Mouse (Mus musculus) embryonic fibroblast, embryonic 13.5 days (primary cell): Measurements from ENCODE around the gene Milr1. TPM values are rescaled to one million over a fixed set of nuclear protein-coding genes. Genes with fewer than 3 reads are reported as not detected.

Source experiments
- H3K27ac ChIP-seq: 2 replicates; pipeline ENCODE4 v1.5.1; 2012; ENCODE audit warnings: low read length, control low read depth, inconsistent platforms; ENCODE audit not compliant: insufficient read depth
- H3K4me1 ChIP-seq: 2 replicates; pipeline ENCODE4 v1.6.1; 2011; ENCODE audit warnings: low read length; ENCODE audit not compliant: control insufficient read depth, insufficient read depth
- H3K4me3 ChIP-seq: 2 replicates; pipeline ENCODE4 v1.5.1; 2011; ENCODE audit warnings: mild to moderate bottlenecking, control low read depth, low read length; ENCODE audit not compliant: insufficient read depth
- CTCF ChIP-seq: IDR thresholded peaks from 2 replicates; pipeline ENCODE4 v1.5.1; 2011; ENCODE audit warnings: mild to moderate bottlenecking, control low read depth, low read length, moderate library complexity, borderline replicate concordance; ENCODE audit not compliant: insufficient read depth
- POLR2A ChIP-seq: IDR thresholded peaks from 2 replicates; pipeline ENCODE4 v1.6.1; 2011; ENCODE audit warnings: low read depth, mild to moderate bottlenecking, control low read depth, low read length, moderate library complexity
- polyA plus RNA-seq: library from polyadenylated mRNA; stranded (reverse); fragments of >200 nt; gene quantifications from 2 replicates; pipeline ENCODE4 v1.2.4, GENCODE M21; 2011; ENCODE audit warnings: low read depth; ENCODE audit not compliant: missing spikeins, insufficient read length

Gene Milr1
- polyA plus RNA-seq, 1 experiment, result 1.4 TPM

DNA sequence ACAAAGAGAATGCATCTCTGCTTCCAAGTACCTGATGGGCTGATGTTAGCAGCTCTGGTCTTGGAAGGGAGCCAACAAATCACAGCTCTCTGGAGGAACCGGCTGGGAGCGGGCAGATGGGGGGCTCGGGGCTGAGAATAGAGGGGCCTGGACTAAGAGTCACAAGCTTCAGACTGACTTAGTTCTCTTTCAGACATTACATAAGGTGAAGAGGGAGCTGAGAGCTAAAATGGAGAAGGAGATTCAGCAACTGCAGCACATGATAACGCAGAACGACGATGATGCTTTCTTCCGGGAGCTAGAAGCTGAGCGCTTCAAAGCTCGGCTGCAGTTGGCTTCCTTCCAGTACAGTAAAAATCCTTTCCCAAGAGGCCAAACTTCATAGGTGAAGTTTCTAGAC, 67.3 kb downstream of the Milr1 start:
- H3K4me1 ChIP-seq, result 0 out of 2 replicates have a peak, but pooled peaks cover 2% of the 10 kb centered on the region
- no peak overlapping the region for H3K27ac ChIP-seq
- TF ChIP-seq POLR2A, result no peak
- TF ChIP-seq CTCF, result no peak

More for the DNA sequence above, 67.3 kb downstream of the Milr1 start:
- H3K4me3 ChIP-seq, result no peak overlapping the region

Other genes starting within 250 kb of the Milr1 start
- gene Tex2, start 137.8 kb upstream of the Milr1 start, polyA plus RNA-seq, result 13.3 and 14.0 TPM in 2 replicates
- gene Pecam1, start 598 bp upstream of the Milr1 start, polyA plus RNA-seq, result 0.32 and 1.0 TPM in 2 replicates
- 4.1 and 4.3 TPM in 2 replicates for gene Polg2, start 28.3 kb downstream of the Milr1 start, polyA plus RNA-seq
- 769 and 953 TPM in 2 replicates for gene Ddx5, start 38.0 kb downstream of the Milr1 start, polyA plus RNA-seq
- 11.2 and 15.9 TPM in 2 replicates for gene Cep95, start 38.0 kb downstream of the Milr1 start, polyA plus RNA-seq
- 56.3 and 60.3 TPM in 2 replicates for gene Smurf2, start 169.5 kb downstream of the Milr1 start, polyA plus RNA-seq
- 215 and 225 TPM in 2 replicates for gene Kpna2, start 248.3 kb downstream of the Milr1 start, polyA plus RNA-seq